Mouse (Mus musculus) urinary bladder, postnatal 14 days (tissue): ENCODE results near the gene Ccr1.

Experiments used
- DNase-seq: peaks from one replicate; pipeline ENCODE4 v3.0.0; 2021; ENCODE audit warnings: low spot score

Ccr1 gene

DNA sequence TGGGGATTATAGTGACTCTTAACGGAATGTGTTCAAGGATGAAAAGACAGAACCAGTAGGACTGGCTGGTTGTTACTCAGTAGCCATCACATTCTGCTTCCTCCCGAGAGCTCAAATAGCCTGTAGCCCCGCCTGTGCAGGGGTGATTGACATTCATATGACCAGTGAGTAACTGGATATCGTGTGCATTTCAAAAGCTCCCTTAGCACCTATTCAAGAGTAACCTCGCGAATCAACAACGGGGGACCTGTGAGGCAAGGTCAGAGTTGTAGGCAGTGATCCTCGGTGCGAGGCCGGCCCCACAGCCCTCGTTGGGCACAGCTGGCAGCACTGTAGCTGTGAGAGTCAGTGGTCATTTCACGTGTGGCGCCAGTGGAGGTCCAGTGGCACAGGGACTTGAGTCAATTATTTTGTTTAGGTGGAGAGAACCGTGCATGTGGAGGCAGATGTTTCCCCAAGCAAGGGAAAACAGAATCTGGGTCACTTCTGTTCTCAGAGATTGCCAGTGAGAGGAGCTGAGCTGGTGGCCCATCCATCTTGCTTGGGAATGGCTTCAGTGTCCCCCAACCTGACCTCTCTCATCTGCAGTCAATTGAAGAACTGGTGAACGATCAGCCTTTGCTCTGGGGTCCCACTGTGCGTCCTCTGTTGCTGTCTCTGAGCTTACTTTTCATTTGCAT is 41.1 kb downstream of the Ccr1 start:
- peak; percentile 29 for DNase-seq

DNA sequence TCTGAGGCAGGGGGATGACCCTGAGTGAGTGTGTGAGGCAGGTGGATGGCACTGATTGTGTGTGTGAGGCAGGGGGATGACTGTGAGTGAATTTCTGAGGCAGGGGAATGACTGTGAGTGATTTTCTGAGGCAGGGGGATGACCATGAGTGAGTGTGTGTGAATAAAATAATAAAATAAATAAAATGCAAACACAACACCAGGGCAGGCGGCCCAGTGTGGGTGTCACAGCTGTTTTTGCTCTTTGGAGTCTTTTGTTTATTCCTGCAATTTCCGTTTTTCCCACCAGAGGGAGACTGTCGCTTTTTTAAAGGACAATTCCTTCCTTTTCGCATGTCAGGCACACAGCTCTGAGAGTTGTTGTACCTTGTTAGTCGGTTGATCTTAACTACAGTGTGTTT is 42.5 kb downstream of the Ccr1 start:
- DNase-seq: peak; percentile 73

DNA sequence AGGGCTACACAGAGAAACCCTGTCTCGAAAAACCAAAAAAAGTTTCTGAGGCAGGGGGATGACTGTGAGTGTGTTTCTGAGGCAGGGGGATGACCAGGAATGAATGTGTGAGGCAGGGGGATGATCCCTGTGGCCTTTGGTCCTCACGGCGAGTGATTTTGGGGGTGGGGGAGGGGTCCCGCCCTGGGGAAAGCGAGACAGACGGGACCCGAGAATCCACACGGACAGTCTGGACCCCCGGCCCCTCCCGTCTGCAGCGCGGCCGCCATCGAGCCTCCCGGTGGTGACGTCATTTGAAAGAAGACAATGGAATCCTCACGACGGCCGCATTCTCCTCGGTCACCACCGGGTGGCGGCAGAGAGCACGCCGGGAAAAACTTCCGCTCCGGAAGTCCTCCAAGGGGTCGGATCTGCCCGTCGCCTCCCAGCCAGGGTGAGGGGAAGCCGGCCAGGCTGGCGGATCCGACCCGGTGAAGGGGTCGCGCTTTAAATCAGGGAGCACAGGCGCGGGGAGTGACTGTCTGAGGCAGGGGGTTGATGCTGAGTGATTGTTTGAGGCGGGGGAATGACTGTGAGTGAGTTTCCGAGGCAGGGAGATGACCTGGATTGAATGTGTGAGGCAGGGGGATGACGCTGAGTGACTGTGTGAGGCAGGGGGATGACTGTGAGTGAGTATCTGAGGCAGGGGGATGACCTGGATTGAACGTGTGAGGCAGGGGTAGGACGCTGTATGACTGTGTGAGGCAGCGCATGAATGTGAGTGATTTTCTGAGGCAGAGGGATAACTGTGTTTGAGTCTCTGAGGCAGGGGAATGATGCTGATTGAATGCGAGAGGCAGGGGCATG is 43.2 kb downstream of the Ccr1 start:
- DNase-seq: peak; percentile 87

DNA sequence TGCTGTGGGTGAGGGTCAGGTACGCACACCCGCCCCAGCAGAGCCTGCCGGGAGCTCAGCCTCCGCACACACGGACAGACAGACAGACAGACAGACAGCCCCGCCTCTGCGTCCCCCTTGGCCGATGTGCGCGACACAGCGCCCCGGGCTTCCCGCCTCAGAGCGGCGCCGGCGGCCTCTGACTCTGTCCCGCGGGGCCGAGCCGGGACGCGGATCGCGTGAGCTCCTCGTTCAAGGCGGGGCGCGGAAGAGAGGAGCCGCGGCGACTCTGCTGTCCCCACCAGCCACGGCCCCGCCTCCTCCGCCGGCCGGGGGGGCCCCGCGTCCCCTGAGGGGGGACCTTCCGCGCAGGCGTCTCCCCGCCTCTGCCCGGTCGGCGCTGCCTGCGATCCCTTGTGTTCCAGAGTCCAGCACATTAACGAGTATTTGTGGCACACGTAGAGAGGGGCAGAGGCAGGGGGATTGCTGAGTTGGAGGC is 43.9 kb downstream of the Ccr1 start:
- peak; percentile 93 for DNase-seq

DNA sequence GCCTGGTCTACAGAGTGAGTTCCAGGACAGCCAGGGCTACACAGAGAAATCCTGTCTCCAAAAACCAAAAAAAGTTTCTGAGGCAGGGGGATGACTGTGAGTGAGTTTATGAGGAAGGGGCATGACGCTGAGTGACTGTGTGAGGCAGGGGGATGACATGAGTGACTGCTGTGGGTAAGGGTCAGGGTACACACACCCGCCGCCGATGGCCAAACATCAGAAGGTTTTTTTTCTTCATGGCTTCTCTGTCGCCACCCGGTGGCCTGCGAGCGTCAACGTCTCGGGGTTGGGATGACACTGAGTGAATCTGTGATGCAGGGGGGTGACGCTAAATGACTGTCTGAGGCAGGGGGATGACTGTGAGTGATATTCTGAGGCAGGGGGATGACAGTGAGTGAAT is 44.5 kb downstream of the Ccr1 start:
- peak; percentile 78 for DNase-seq

DNA sequence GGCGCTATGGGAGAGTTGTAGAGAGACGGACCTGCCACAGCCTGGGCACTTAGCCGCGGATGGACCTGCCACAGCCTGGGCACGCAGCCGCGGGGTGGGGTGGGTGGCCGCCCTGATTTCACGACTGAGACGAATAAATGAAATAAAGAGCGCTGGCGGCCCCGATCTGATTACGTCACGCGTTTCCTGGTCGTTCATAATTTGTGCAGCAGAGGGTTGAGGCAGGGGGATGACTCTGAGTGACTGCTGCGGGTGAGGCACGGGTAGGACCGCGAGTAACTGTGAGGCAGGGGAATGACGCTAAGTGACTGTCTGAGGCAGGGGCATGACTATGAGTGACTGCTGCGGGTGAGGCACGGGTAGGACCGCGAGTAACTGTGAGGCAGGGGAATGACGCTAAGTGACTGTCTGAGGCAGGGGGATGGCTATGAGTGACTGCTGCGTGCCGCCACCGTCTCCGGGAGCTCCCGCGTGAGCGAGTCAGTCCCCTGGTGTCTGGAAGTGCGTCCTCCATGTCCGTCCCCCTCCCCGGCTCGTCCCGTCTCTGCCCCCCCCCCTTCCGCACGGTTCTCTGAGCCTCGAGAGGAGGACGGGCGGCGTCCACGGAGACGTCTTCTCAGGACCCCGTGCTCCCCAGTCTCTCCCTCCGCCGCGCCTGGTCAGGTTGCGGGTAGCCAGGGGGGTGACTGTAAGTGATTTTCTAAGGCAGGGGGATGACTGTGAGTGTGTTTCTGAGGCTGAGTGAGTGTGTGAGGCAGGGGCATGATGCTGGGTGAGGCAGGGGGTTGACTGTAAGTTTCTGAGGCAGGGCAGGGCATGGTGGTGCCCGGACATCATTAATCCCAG is 45.1 kb downstream of the Ccr1 start:
- DNase-seq: peak; percentile 28
